Comparison of ENCODE assay signal across 10 mouse cellular contexts in the genomic region with DNA sequence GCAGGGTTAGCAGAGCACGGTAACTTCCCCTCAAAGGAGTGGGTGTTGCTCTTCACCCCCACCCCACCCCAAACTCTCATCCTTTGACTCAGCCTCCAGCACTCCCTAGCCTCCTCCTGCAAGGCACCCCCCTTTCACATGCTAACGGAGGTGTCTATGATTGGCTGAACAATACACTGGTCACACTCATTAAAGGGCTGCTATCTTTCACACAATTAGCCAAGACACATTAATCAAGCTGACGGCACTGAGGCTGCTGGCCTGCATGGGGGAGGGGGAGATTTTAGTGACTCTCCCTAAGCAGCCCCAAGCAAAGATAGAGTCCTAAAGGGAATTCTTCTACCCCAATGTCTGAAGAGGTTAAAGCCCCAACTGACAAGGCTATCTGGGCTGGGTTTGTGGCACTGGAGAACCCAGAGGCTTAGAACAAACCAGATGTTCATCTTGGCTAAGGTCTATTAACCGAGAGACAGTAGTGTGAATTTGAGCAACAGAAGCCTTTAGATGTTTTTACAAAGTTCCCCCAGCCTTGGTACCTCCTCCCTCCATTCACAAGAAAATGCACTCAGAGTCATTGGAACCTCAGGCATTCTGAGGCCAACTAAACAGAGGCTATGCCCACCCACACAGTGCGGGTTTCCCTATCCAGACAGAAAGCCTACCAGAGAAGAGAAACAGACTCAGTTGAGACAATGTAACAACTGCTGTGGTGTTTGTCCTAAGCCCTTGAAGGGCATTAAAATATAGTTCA. TPM values are rescaled to one million over a fixed set of nuclear protein-coding genes. Genes with fewer than 3 reads are reported as not detected.
DNase-seq lines count a peak whose midpoint lies in the region; ATAC-seq and TF ChIP-seq lines count a peak whose summit lies in the region.
"Had no signal": no experiment of that assay in that cellular context is flagged by ENCODE, and none has a peak within 500 bp of the region (broad histone marks: within the 10 kb centered on the region; RNA-seq: fewer than 3 reads in every experiment).

No protein-coding gene starts in this region.

- no peaks in the 10 kb centered on the region for H3K9me3 ChIP-seq in kidney, embryonic 15.5 days (replicated peaks)
- no peaks in the 10 kb centered on the region for H3K9me3 ChIP-seq in forebrain, postnatal 0 days (ENCODE audit: low read length)

- ATAC-seq in kidney, embryonic 15.5 days (replicated peaks; ENCODE audit: low FRiP score), result peak; percentile 86
- 0 out of 2 replicates have a peak, but pooled peaks have one; percentile 24 for ATAC-seq in forebrain, postnatal 0 days

- H3K4me3 ChIP-seq in kidney, embryonic 15.5 days (replicated peaks), result no peak overlapping the region
- H3K4me3 ChIP-seq in forebrain, postnatal 0 days (ENCODE audit: low read depth, low read length), result no peak overlapping the region

- H3K4me2 ChIP-seq in kidney, embryonic 15.5 days, result peak overlapping the region; percentile 13
- H3K4me2 ChIP-seq in forebrain, postnatal 0 days (ENCODE audit: low read depth), result no peak overlapping the region

- TF ChIP-seq CTCF in forebrain, postnatal 0 days (IDR thresholded peaks at IDR 0.05; ENCODE audit: low read depth), result no peak

- DNase-seq in kidney, adult 8-10 months, result no peak
- DNase-seq in R1 (ENCODE audit: low read depth, low spot score), result peak; percentile 19
- no peak for DNase-seq in forebrain, postnatal 0 days
- peak; percentile 6 to 34 for DNase-seq in natural killer cell, adult 2 months (ENCODE audit: low spot score in 2 of 2)
- DNase-seq in adrenal gland, postnatal 14 days, result no peak
- no peak for DNase-seq in liver
- DNase-seq in left cerebral cortex, postnatal 25 days (ENCODE audit: low spot score in 2 of 2), result no peak
- DNase-seq: gastrocnemius, postnatal 14 days had no signal

- H3K36me3 ChIP-seq in kidney, embryonic 15.5 days, result no peaks in the 10 kb centered on the region
- H3K36me3 ChIP-seq in forebrain, postnatal 0 days (ENCODE audit: insufficient read depth), result no peaks in the 10 kb centered on the region

- peak overlapping the region; percentile 66 for H3K27ac ChIP-seq in kidney, embryonic 15.5 days
- H3K27ac ChIP-seq in forebrain, postnatal 0 days (ENCODE audit: low read depth, low read length), result no peak overlapping the region

- WGBS in kidney, embryonic 15.5 days, result 7% methylated on average over 5 of the region's 5 CpGs
- 12% methylated on average over 5 of the region's 5 CpGs for WGBS in forebrain, postnatal 0 days

- H3K27me3 ChIP-seq in kidney, embryonic 15.5 days, result no peaks in the 10 kb centered on the region
- H3K27me3 ChIP-seq in forebrain, postnatal 0 days (ENCODE audit: insufficient read depth, low read length), result no peaks in the 10 kb centered on the region

- H3K9ac ChIP-seq in kidney, embryonic 15.5 days, result no peak overlapping the region
- H3K9ac ChIP-seq in forebrain, postnatal 0 days, result no peak overlapping the region

- intact Hi-C loops in left cerebral cortex, postnatal 25 days (cut with DNase I), result loop anchor here (5.0 kb wide), 1 partner anchor 267 kb away; no protein-coding TSS in a partner anchor

- H3K4me1 ChIP-seq in kidney, embryonic 15.5 days, result peaks cover 29% of the 10 kb centered on the region
- peaks cover 10% of the 10 kb centered on the region; the same call in 1 of the 2 replicates for H3K4me1 ChIP-seq in forebrain, postnatal 0 days (ENCODE audit: insufficient read depth)

RNA-seq across cellular contexts. Expression of a gene that starts 58.5 kb away (rescaled TPM):
- 0.64 and 0.74 TPM in 2 replicates for polyA plus RNA-seq in kidney, embryonic 15.5 days (2015; fragmentation: Nextera tagmentation; extraction: Ambion mirVana)
- total RNA-seq in forebrain, postnatal 0 days (2014; rRNA removed), result 0.14 TPM in 1 of 2 replicates, not detected in the other
- polyA plus RNA-seq in forebrain, postnatal 0 days (2015; fragmentation: Nextera tagmentation; extraction: Ambion mirVana), result 0.62 and 1.0 TPM in 2 replicates
- not detected in 2 replicates for total RNA-seq in adrenal gland, postnatal 14 days (2021)
- total RNA-seq in left cerebral cortex, postnatal 25 days (2021), result under 1 TPM; 0.23 to 0.34 TPM
- total RNA-seq: megakaryocyte progenitor cell, adult 5-6 weeks had no signal

Comparison
In these comparisons a context has a peak if more than half of its experiments do, and no peak if none do; other contexts are left out.
1. DNase-seq: peak in R1 (single experiment) and natural killer cell, adult 2 months (2 of 2); none in kidney, adult 8-10 months (0 of 2), forebrain, postnatal 0 days (single experiment), adrenal gland, postnatal 14 days (single experiment), liver (single experiment) and left cerebral cortex, postnatal 25 days (0 of 2).